Mouse (Mus musculus) frontal cortex, postnatal 25 days (tissue): ENCODE data around the gene Acadvl.

Experiments used
- DNase-seq, 2 experiments: peaks; one replicate each; pipeline ENCODE4 v3.0.0; 2022; ENCODE audit warnings: low spot score in 2 of 2

Acadvl gene

DNA sequence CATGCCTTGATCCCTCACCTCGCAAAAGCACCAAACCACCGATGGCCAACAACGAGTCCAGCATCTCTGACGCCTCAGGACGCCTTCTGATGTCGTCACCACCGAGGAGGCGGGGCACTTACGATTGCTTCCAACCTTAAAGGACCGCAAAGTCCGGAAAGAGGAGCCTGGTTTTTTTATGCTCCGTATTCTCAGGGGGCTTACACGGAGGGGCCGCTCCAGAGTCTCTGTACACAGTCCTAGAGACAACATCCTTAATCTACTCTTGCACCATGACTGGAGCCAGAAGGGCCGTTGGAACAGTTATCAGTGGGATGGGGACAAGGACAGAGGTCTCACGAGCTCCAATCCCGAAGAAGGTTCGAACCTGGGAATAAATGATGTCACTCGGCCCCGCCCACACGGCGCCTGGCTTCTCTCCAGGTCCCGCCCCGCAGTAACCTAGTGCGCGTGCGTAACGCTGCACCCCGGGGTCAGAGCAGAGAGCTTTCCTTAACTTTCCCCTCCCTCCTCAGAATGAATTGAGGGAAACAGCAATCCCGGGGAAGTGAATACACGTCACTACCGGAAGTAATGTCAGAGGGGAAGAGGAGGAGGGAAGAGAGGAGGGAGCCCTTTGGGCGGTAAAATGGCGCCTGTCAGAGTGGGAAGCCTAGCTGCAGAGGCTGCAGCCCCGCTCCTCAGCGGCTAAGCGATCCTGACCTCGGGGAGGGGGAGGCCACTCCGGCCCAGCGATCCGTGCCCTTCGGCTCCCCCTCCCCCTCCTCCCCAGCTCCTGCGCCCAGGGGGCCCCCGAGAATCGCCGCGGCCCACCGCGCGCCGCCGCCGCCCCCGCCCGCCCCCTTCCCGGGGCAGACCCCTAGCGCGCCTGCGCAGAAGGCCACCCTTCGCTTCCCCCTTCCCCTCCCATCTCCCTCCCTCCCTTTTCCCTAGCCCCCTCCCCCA, 34.7 kb downstream of the Acadvl start:
- DNase-seq = peak; percentile 99 to 100

DNA sequence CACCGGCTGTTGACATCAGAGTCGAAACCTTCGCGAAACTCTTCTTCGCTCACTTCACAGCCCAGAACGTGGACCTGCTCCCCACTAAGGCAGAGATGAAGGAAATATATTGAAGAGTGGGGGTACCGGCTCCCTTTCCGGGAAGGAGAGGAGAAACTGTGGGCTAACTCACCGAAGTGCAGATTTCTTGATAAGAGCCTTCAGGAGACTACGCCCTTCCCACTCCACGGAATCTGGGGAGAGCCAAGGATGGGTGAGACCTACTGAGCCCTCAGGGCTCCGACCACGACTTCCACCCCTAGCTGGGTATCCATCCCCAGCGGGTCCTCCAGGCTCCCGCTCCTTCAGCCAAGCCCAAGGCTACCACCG, 35.4 kb downstream of the Acadvl start:
- DNase-seq = no peak

DNA sequence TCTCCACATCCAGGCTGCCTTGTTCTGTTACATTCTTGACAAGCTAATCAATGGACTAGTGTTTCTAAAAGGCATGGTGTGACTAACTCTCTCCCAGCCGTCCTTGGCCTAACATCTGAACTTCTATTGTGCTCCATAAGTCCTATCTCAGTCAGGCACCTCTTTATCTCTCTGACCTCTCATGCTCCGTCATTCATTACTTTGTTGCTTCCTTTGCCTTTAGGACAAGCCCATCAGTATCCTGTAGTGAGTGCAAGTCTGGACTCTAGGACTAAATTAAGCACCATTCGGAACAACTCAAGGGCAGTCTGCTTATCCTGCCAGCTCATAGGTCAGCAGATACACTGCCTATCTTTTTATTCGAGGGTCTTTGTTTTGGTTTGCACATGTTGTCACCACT, 38.9 kb downstream of the Acadvl start:
- DNase-seq = no peak

DNA sequence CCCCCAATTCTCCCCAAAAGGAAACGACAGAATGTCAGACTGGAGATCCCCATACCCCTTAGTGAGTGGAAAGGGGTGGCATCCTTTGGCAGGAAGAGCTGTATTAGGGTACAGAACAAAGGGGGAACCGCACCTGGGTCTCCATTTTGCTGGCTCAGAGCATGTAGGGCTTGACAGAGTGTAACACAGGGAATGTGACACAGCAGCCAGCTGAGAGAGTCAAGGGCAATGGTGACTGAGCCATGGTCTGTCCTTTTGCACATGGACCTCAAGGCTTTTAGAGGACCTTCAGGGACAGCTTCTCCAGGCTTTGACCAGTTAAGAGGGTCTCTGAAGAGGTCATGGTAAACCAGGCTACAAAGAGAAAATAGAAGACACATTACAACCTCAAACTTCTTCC, 40.3 kb downstream of the Acadvl start:
- no peak for DNase-seq

DNA sequence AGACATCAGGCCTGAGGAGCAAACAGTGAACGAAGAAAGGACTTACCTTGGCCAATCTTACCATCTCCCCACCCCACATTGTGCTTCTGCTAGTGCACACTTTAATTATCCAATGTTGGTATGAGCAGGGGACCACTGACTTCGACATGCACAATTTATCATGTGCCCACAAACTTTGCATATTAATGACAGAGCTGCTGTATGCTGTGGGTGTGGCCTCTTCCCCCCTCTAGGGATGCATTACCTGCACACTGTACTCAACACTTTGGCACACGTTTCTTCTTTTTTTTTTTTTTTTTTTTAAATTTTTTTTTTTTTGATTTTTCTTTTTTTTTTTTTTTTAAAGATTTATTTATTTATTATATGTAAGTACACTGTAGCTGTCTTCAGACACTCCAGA, 44.4 kb downstream of the Acadvl start:
- DNase-seq = no peak

DNA sequence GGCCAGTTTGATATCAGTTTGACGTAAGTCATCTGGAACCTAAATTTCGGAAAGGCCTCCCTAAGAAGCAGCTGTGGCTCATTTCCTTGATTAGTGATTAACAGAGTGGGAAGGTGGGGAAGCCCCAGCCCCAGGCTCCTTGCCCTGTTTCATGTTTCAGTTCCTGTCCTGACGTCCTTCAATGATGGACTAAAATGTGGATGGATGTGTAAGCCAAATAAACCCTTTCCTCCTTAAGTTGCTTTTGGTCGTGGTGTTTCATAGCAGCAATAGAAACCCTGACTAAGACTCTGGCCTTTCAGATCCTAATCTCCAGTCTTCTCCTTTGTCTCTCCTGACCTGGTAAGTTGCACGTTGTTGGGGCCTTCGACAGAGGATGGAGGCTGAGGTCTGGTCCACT, 45.0 kb downstream of the Acadvl start:
- DNase-seq = no peak

DNA sequence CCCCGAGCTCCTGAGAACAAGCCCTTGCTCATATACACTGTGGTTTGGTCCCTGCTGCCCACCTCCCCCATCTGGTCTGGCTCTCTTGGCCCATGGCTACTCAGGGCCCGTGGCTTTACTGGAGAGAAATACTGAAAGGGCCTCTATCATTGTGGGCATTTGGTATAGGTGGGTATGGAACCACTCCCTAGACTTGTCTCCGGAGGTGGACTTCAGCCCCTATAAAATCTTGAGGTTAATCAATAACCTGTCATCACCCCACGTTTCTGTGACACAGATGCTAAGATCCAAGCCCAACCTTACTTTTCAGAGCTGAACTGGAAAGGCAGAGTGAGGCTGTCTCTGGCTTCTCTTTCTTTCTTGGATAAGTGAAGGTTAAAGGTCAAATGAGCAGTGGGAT, 46.4 kb downstream of the Acadvl start:
- no peak for DNase-seq

DNA sequence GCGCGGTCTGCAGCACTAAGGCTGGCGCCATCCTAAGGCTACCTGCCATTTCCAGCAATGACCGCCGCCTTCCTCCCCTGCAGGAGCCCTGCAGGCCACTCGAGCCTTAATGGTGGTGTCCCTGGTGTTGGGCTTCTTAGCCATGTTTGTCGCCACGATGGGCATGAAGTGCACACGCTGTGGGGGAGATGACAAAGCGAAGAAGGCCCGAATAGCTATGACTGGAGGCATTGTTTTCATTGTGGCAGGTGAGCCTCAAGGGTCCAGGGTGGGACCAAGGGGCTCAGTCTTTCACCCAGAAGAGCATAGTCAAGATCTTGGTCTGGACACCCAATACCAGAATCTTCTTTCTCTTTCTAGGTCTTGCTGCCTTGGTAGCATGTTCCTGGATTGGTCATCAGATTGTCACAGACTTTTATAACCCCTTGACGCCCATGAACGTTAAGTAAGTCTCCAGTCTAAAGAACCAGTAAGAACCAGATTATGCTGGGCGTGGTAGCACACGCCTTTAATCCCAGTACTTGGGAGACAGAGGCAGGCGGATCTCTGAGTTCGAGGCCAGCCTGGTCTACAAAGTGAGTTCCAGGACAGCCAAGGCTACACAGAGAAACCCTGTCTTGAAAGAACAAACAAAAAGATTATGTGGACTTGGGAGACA, 48.2 kb downstream of the Acadvl start:
- DNase-seq = no peak

DNA sequence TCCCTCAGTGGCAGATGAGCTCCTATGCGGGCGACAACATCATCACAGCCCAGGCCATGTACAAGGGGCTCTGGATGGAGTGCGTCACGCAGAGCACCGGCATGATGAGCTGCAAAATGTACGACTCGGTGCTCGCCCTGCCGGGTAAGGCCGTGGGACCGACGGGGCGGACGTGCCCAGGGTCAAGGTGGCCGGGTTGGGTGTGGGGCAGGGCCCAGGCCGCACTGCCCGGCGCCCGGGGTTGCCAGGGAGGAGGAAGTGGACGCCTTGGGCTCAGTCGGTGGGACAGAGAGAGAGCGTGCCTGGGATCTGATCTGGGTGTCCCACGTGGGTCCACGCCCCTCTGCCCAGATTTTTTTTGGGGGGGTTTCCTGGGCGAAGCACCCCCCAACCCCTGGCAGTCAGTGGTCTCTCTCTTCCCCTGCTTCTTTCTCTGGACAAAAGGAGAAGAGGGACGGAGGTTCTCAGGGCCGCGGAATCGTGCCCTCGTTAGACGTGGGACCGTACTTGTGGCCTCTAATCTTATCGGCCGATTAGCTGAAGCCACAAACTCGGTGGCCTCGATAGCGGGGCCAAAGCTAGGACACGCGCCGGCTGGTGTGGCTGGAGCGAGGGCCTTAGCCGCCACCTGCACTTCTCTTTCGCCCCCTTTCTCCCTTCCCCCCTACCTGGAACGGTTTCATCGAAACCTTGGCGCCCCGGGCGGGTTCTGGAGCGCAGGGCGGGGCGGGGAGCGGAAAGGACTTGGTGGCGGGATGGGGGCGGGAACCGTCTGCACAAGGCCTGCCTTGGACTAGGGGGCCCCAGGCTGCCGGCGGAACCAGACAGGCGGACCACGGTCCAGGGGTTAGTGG, 49.0 kb downstream of the Acadvl start:
- no peak for DNase-seq

DNA sequence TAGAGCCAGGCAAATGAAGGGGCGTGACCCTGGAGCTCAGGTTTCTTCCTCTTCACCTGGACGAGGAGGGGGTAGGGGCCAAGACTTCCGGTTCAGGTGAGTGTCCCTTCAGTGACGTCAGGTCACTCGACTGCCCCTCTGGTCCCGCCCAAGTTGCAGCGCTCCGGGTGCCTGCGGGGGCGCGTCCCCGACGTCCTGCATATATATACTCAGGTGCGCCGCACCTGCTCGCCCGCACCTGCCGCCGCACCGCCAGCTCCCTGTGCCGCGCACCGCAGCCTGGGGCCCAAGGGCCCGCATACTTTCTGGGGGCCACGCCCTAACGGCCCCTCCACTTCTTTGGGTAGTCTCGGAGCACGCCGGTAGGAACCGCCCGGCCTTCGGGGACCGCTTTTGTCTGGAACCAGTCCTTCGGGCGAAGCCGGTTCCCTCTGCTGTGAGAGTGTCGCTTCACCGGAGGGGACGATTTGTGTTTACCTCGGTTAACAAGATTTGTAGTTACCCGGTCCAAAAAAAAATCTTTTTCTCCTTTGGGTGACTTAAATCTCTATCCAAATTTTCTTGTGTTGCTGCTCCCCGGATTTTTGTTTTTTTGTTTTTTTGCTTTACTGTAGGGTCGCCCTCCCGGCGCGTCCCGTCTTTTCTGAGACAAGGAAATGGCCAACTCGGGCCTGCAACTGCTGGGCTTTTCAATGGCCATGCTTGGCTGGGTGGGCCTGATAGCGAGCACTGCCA, 49.8 kb downstream of the Acadvl start:
- no peak for DNase-seq

DNA sequence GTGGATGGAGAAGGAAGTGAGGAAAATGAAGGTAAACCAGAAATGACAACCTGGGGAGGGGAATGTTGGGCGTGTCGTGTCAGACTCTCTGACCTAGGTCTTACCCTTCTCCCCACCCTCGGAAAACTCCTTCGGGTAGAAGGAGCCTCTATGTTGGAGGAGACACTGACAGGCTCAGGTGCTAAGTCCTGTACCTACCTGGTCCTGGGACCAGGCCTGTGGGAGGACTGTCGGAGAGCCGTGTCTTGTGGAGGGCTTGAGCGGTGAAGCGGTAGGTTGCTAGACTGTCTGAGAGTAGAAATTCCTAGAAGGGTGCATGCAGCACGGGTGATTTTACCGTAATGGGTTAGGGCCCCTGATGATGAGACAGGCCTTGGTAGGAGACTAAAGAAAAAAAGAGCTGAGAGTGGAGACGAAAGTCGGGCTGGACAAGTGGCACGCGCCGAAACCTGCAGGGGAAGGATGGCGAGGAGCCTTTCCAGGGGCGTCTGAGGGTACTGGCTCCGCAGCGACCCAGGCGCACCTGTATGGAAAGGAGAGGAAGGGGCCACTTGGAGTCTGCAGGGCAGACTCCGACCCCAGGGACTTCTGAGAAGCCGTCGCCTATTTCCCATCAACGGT, 50.5 kb downstream of the Acadvl start, which contains the start of gene Cldn7:
Gene Cldn7, plus strand, starts transcription at position 130 of the 621 bp plus-strand sequence.
- DNase-seq = no peak

DNA sequence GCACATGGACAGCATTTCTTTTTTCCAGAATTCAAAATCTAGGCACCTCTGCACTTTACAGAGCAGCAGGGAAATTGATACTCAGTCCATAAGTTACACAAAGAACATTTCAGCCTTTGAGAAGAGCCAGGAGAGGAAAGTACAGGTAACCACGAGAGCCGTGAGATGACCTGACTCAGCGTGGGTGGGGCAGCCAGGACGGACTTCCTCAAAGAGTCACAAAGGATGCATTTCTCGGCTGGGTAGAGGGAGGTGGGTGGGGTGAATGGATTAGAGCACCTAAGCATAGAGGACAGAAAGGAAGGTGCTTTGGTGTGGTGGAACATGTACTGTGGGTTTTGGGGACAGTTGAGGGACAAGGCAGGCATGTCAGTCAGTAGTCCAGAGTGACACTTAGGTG, 53.4 kb downstream of the Acadvl start:
- no peak for DNase-seq

DNA sequence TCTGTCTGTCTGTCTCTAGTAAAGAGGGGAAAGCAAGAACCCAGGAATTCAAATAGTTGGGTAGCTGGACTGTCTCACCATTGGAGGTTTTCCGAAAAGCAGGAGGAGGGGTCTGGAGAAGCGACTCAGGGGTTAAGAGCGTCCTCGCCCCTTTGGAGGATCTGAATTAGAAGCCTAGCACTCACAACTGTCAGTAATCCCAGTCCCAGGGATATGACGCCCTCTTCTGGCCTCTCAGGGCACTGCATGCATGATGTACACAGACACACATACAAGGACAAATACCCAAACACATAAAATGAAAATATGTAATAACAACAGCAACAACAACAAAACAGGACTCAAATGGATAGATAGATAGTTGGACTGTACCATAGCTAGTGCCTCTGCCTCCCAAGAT, 54.6 kb downstream of the Acadvl start:
- no peak for DNase-seq
